Comparison of ENCODE assay signal across 9 mouse cellular contexts in genomic region chr12:99097618-99098066, GRCm38 (mm10).
DNase-seq lines count a peak whose midpoint lies in the region; ATAC-seq and TF ChIP-seq lines count a peak whose summit lies in the region.
"Had no signal": no experiment of that assay in that cellular context is flagged by ENCODE, and none has a peak within 500 bp of the region (broad histone marks: within the 10 kb centered on the region; RNA-seq: fewer than 3 reads in every experiment).

No protein-coding gene starts in this region.

- no peaks in the 10 kb centered on the region; the same call in 1 of the 2 replicates for H3K4me1 ChIP-seq in midbrain, embryonic 15.5 days
- H3K4me1 ChIP-seq in midbrain, embryonic 14.5 days (ENCODE audit: control insufficient read depth, insufficient read depth, low read length), result no peaks in the 10 kb centered on the region
- H3K4me1 ChIP-seq in limb, embryonic 15.5 days, result no peaks in the 10 kb centered on the region
- no peaks in the 10 kb centered on the region for H3K4me1 ChIP-seq in thymus, adult 2 months (replicated peaks; ENCODE audit: control insufficient read depth, insufficient read depth, low read length)

- TF ChIP-seq POLR2A in thymus, adult 2 months (IDR thresholded peaks at IDR 0.05; ENCODE audit: control insufficient read depth, extremely low read depth, insufficient read depth, low read length, poor library complexity), result no peak

- WGBS in midbrain, embryonic 15.5 days, result 94% methylated on average over 17 of the region's 17 CpGs
- 95% methylated on average over 17 of the region's 17 CpGs for WGBS in midbrain, embryonic 14.5 days
- WGBS in limb, embryonic 15.5 days, result 84% methylated on average over 17 of the region's 17 CpGs
- WGBS in thymus, adult 2 months, result 94% methylated on average over 17 of the region's 17 CpGs

- no peaks in the 10 kb centered on the region for H3K36me3 ChIP-seq in midbrain, embryonic 15.5 days (replicated peaks)
- no peaks in the 10 kb centered on the region for H3K36me3 ChIP-seq in midbrain, embryonic 14.5 days (ENCODE audit: control insufficient read depth, insufficient read depth, low read length)
- no peaks in the 10 kb centered on the region for H3K36me3 ChIP-seq in limb, embryonic 15.5 days
- H3K36me3 ChIP-seq in thymus, adult 2 months (ENCODE audit: control insufficient read depth, insufficient read depth, low read length), result no peaks in the 10 kb centered on the region

- intact Hi-C loops in heart, postnatal 25 days (cut with DNase I), result loop anchor here (5.0 kb wide), 7 partner anchors 55 to 765 kb away; no protein-coding TSS in a partner anchor
- intact Hi-C loops in gastrocnemius, postnatal 36 days (cut with DNase I), result loop anchor here (5.0 kb wide), 3 partner anchors 60 to 740 kb away; no protein-coding TSS in a partner anchor

- no peak overlapping the region for H3K4me2 ChIP-seq in midbrain, embryonic 15.5 days
- H3K4me2 ChIP-seq in midbrain, embryonic 14.5 days (ENCODE audit: low read length), result no peak overlapping the region
- no peak overlapping the region for H3K4me2 ChIP-seq in limb, embryonic 15.5 days

- TF ChIP-seq CTCF in thymus, adult 2 months (IDR thresholded peaks at IDR 0.05; ENCODE audit: borderline replicate concordance, control insufficient read depth, extremely low read depth, insufficient read depth, low read length, poor library complexity), result no peak

- H3K27me3 ChIP-seq in midbrain, embryonic 15.5 days (replicated peaks), result 0 out of 2 replicates have a peak, but pooled peaks cover 2% of the 10 kb centered on the region
- H3K27me3 ChIP-seq in midbrain, embryonic 14.5 days (ENCODE audit: control insufficient read depth, insufficient read depth, low read length), result no peaks in the 10 kb centered on the region
- H3K27me3 ChIP-seq in limb, embryonic 15.5 days, result no peaks in the 10 kb centered on the region
- H3K27me3 ChIP-seq in thymus, adult 2 months (ENCODE audit: control insufficient read depth, insufficient read depth, low read length), result no peaks in the 10 kb centered on the region

- no peak overlapping the region for H3K27ac ChIP-seq in midbrain, embryonic 15.5 days
- H3K27ac ChIP-seq in midbrain, embryonic 14.5 days (replicated peaks; ENCODE audit: low read depth, low read length), result no peak overlapping the region
- H3K27ac ChIP-seq in limb, embryonic 15.5 days, result peak overlapping the region; percentile 67
- H3K27ac ChIP-seq in thymus, adult 2 months (ENCODE audit: control insufficient read depth, insufficient read depth, low read length), result no peak overlapping the region

- H3K9ac ChIP-seq in midbrain, embryonic 15.5 days, result no peak overlapping the region
- no peak overlapping the region for H3K9ac ChIP-seq in midbrain, embryonic 14.5 days (replicated peaks; ENCODE audit: low read length)
- H3K9ac ChIP-seq in limb, embryonic 15.5 days, result no peak overlapping the region
- H3K9ac ChIP-seq: forebrain, postnatal 0 days had no signal

- H3K4me3 ChIP-seq in midbrain, embryonic 15.5 days, result no peak overlapping the region
- no peak overlapping the region for H3K4me3 ChIP-seq in midbrain, embryonic 14.5 days (replicated peaks; ENCODE audit: low read depth, low read length)
- no peak overlapping the region for H3K4me3 ChIP-seq in limb, embryonic 15.5 days
- H3K4me3 ChIP-seq in thymus, adult 2 months (ENCODE audit: control insufficient read depth, insufficient read depth, low read length), result no peak overlapping the region

- H3K9me3 ChIP-seq in midbrain, embryonic 15.5 days, result no peaks in the 10 kb centered on the region
- H3K9me3 ChIP-seq in midbrain, embryonic 14.5 days (ENCODE audit: control insufficient read depth, low read length), result no peaks in the 10 kb centered on the region
- no peaks in the 10 kb centered on the region for H3K9me3 ChIP-seq in limb, embryonic 15.5 days

- peak; percentile 20; the same call in 1 of the 2 replicates for ATAC-seq in midbrain, embryonic 15.5 days (replicated peaks)
- ATAC-seq in midbrain, embryonic 14.5 days (ENCODE audit: low FRiP score, low TSS enrichment), result no peak
- 0 out of 2 replicates have a peak, but pooled peaks have one; percentile 65 for ATAC-seq in limb, embryonic 15.5 days (ENCODE audit: insufficient number of reproducible peaks, low FRiP score, low TSS enrichment, low read depth)

- DNase-seq in midbrain, embryonic 14.5 days, result no peak
- peak; percentile 36 for DNase-seq in heart, postnatal 25 days (ENCODE audit: low spot score)
- peak; percentile 21 for DNase-seq in skeletal muscle tissue, adult 2 months (ENCODE audit: low read depth, low spot score)
- no peak for DNase-seq in ovary, adult 18-20 months (ENCODE audit: low spot score)
- DNase-seq in thymus, adult 2 months, result no peak
- DNase-seq in gastrocnemius, postnatal 36 days, result no peak

Comparison
In these comparisons a context has a peak if more than half of its experiments do, and no peak if none do; other contexts are left out.
1. DNase-seq: peak in heart, postnatal 25 days (single experiment) and skeletal muscle tissue, adult 2 months (single experiment); none in midbrain, embryonic 14.5 days (single experiment), ovary, adult 18-20 months (single experiment), thymus, adult 2 months (single experiment) and gastrocnemius, postnatal 36 days (0 of 2).